Mouse (Mus musculus) embryonic facial prominence, embryonic 11.5 days (tissue): ENCODE data around the gene Gpr26. TPM values are rescaled to one million over a fixed set of nuclear protein-coding genes. Genes with fewer than 3 reads are reported as not detected.

ENCODE experiments used
- ATAC-seq: fragments of 200-750 bp; cut with Nextera tagmentation; replicated peaks from 2 replicates; pipeline ENCODE4 v1.8.0; 2017; ENCODE audit warnings: low read depth; ENCODE audit not compliant: insufficient number of reproducible peaks, low FRiP score, low TSS enrichment
- DNase-seq: peaks from one replicate; pipeline ENCODE4 v3.0.0-alpha.2; 2015; ENCODE audit warnings: low spot score
- H3K27ac ChIP-seq: fragments of 300-500 bp; sonication (generic); replicated peaks from 2 replicates; pipeline ENCODE4 v1.5.1; 2014; ENCODE audit warnings: mild to moderate bottlenecking, low read depth, low read length, control low read depth
- H3K27me3 ChIP-seq: fragments of 300-500 bp; sonication (generic); 2 replicates; pipeline ENCODE4 v1.6.1; 2014; ENCODE audit warnings: mild to moderate bottlenecking, low read length, moderate library complexity, mixed read lengths; ENCODE audit not compliant: control insufficient read depth, insufficient read depth
- H3K36me3 ChIP-seq: fragments of 300-500 bp; sonication (generic); replicated peaks from 2 replicates; pipeline ENCODE4 v1.6.1; 2014; ENCODE audit warnings: low read depth, mild to moderate bottlenecking, low read length, moderate library complexity, mixed read lengths; ENCODE audit not compliant: control insufficient read depth, insufficient read depth
- H3K4me1 ChIP-seq: fragments of 300-500 bp; sonication (generic); 2 replicates; pipeline ENCODE4 v1.6.1; 2014; ENCODE audit warnings: low read length, mixed read lengths; ENCODE audit not compliant: control insufficient read depth, insufficient read depth
- H3K4me2 ChIP-seq: fragments of 300-500 bp; sonication (generic); 2 replicates; pipeline ENCODE4 v1.6.1; 2014; ENCODE audit warnings: low read depth, mild to moderate bottlenecking, control low read depth, low read length, moderate library complexity
- H3K4me3 ChIP-seq: fragments of 300-500 bp; sonication (generic); 2 replicates; pipeline ENCODE4 v1.5.1; 2014; ENCODE audit warnings: low read depth, low read length, control low read depth
- H3K9ac ChIP-seq: fragments of 300-500 bp; sonication (generic); replicated peaks from 2 replicates; pipeline ENCODE4 v1.6.1; 2014; ENCODE audit warnings: mild to moderate bottlenecking, control low read depth, low read length
- H3K9me3 ChIP-seq: fragments of 300-500 bp; sonication (generic); replicated peaks from 2 replicates; pipeline ENCODE4 v1.6.1; 2016; ENCODE audit warnings: mild to moderate bottlenecking, low read length, inconsistent platforms, mixed read lengths; ENCODE audit not compliant: control insufficient read depth
- WGBS: fragments of 180-500 bp; shearing (Covaris S2); extraction: QIAGEN DNeasy Blood & Tissue Kit; methylation state at CpG from one replicate; pipeline ENCODE4 v1.1.7; 2014; 5-methylcytosine and 5-hydroxymethylcytosine counted together
- polyA plus RNA-seq: library from polyadenylated mRNA; unstranded; fragments of >200 nt; fragmentation: Nextera tagmentation; extraction: Ambion mirVana; gene quantifications from 2 replicates; pipeline ENCODE4 v1.2.1, GENCODE M21; 2014

Gpr26 gene
- polyA plus RNA-seq = 0.03 and 0.06 TPM in 2 replicates

DNA sequence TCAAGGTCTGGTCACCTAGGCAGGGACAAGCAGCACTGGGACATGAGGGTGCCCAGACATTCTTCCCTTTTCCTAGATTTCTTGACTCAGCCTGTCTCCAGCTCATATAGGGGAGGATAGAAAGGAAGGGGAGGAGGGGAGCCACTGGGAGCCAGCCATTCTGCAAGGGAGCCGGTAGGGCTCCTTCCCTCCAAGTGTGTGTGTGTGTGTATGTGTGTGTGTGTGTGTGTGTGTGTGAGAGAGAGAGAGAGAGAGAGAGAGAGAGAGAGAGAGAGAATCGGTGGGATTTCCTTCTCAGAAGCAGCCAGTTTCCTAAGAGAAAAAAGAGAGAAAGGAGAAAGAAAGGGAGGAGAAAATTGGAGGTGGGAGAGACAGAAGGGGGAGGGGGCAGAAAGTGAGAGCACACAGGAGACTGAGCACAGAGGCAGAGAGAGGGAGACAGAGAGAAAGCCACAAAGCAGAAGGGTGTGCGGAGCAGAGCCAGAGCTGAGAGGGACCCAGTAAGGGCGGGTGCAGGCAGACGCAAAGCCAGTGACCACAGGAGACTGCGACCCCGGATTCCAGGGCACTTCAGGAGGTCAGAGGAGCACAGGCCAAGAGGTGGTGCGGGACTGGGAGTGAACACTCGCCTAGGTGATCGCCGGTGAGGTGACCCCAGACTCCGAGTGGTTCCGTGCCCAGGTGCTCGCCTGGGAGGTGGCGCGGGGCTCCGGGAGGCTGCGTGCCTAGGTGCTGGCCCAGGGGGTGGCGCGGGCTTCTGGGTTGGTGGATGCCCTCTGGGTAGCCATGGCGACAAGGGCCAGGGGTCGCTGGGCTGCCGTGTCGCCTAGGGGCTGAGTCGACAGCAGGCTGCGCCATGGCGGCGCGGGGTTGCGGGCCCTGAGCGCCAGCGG lies at the start of gene Gpr26:
TSS of gene Gpr26 (plus strand) at position 438 of the 893 bp plus-strand sequence.
- Histone ChIP-seq H3K27ac (no peak within 1 kb of the TSS), H3K9me3 (no peaks in the 10 kb centered on the region), H3K27me3 (peaks cover 31% of the 10 kb centered on the region), H3K4me1 (no peaks in the 10 kb centered on the region), H3K4me3 (peak within 1 kb of the TSS; percentile 17), H3K4me2 (peak within 1 kb of the TSS; percentile 49), H3K36me3 (no peaks in the 10 kb centered on the region), H3K9ac (no peak within 1 kb of the TSS)
- ATAC-seq (0 out of 2 replicates have a peak, but pooled peaks have one; percentile 18), DNase-seq (no peak)
- 1% methylated on average over 32 of the region's 32 CpGs for WGBS

DNA sequence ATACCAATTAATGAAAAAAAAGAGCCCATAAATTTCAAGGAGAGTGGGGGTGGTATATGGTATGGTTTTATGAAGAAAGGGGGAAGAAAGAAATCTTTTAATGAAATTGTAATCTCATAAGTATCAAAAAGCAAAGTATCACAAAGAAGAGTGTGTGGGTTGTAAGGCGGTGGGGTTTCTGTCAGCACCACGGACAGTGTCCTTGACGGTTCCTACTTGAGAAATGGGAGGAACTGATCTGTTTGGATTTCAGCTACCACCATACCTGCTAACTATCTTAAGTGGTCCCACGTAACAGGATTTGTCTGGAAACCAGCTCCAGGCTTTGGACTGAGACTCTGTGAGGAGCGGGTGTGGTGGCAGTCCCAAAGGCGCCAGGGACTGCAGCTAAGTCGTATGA lies 48.9 kb upstream of the Gpr26 start:
- DNase-seq (peak; percentile 72), ATAC-seq (no peak)
- H3K9ac ChIP-seq = no peak overlapping the region
- H3K4me2 ChIP-seq = no peak overlapping the region
- WGBS = 52% methylated on average over 7 of the region's 7 CpGs
- H3K9me3 ChIP-seq = no peaks in the 10 kb centered on the region
- no peaks in the 10 kb centered on the region for H3K4me1 ChIP-seq
- no peaks in the 10 kb centered on the region for H3K27me3 ChIP-seq
- H3K4me3 ChIP-seq = no peak overlapping the region
- no peak overlapping the region for H3K27ac ChIP-seq
- no peaks in the 10 kb centered on the region for H3K36me3 ChIP-seq

- H3K4me2 ChIP-seq = no peak overlapping the region
- no peaks in the 10 kb centered on the region for H3K27me3 ChIP-seq
- H3K4me1 ChIP-seq = no peaks in the 10 kb centered on the region
- no peak for ATAC-seq
- no peaks in the 10 kb centered on the region for H3K36me3 ChIP-seq
- no peak overlapping the region for H3K4me3 ChIP-seq
- WGBS = 43% methylated on average over 9 of the region's 9 CpGs
- no peak for DNase-seq
- H3K9ac ChIP-seq = no peak overlapping the region
- no peaks in the 10 kb centered on the region for H3K9me3 ChIP-seq
- H3K27ac ChIP-seq = no peak overlapping the region
Observed at GRCm38 (mm10) chr7:131927288-131928050, 38.8 kb upstream of the Gpr26 start.

GRCm38 (mm10) chr7:131937611-131938010 lies 28.6 kb upstream of the Gpr26 start:
- ATAC-seq (no peak), DNase-seq (no peak)

DNA sequence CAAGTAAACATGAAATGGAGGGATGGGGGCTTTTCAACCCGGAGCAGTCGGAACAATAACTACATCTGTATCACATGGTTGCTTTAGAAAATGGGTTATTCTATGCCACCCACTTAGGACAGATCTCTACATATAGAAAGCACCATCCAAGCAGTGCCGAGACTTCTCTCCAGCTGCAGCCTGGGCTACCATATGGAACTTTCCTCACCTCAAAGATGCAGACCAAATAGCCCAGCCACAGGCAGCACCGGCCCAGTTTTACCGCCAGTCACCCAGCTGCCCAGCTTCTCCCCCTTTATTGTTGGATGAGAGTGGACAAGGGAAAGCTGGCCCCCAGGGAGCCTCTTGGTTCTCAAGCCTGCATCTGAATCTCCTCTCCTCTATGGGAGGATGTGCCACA lies 15.1 kb upstream of the Gpr26 start:
- H3K36me3 ChIP-seq = no peaks in the 10 kb centered on the region
- no peak overlapping the region for H3K4me2 ChIP-seq
- H3K4me3 ChIP-seq = no peak overlapping the region
- no peak for DNase-seq
- no peak overlapping the region for H3K27ac ChIP-seq
- ATAC-seq = no peak
- no peaks in the 10 kb centered on the region for H3K27me3 ChIP-seq
- no peak overlapping the region for H3K9ac ChIP-seq
- H3K9me3 ChIP-seq = no peaks in the 10 kb centered on the region
- H3K4me1 ChIP-seq = no peaks in the 10 kb centered on the region
- 84% methylated on average over 5 of the region's 5 CpGs for WGBS

More at GRCm38 (mm10) chr7:131937611-131938010, 28.6 kb upstream of the Gpr26 start:
- H3K27me3 ChIP-seq = no peaks in the 10 kb centered on the region
- no peaks in the 10 kb centered on the region for H3K9me3 ChIP-seq
- no peak overlapping the region for H3K4me3 ChIP-seq
- no peak overlapping the region for H3K9ac ChIP-seq
- H3K27ac ChIP-seq = no peak overlapping the region
- no peak overlapping the region for H3K4me2 ChIP-seq
- no peaks in the 10 kb centered on the region for H3K36me3 ChIP-seq
- 68% methylated on average over 3 of the region's 3 CpGs for WGBS
- H3K4me1 ChIP-seq = no peaks in the 10 kb centered on the region

GRCm38 (mm10) chr7:131953402-131953801 lies 12.9 kb upstream of the Gpr26 start:
- no peaks in the 10 kb centered on the region for H3K9me3 ChIP-seq
- no peak overlapping the region for H3K4me2 ChIP-seq
- DNase-seq (no peak), ATAC-seq (no peak)
- H3K4me3 ChIP-seq = no peak overlapping the region
- H3K36me3 ChIP-seq = no peaks in the 10 kb centered on the region
- H3K27ac ChIP-seq = no peak overlapping the region
- H3K9ac ChIP-seq = no peak overlapping the region
- 65% methylated on average over 3 of the region's 3 CpGs for WGBS
- H3K27me3 ChIP-seq = no peaks in the 10 kb centered on the region
- H3K4me1 ChIP-seq = no peaks in the 10 kb centered on the region

DNA sequence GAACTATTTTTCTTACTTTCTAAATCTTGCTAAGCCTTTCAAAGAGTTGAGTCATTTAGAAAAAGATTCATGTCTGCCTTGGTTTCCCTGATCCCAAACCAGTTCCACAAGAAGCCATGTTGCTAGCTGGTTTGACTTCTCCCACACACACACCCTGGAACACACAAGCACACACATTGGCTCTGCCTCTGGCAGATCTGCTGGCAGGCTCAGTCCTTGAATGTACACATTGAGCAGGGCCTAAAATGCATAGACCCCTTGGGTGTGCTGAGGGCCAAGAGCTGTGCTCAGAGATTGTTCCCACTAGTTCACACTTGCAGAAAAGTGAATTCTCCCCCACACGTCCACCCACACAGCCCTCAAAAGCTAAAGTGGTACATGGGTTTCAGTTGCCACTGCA lies 7.6 kb upstream of the Gpr26 start:
- Histone ChIP-seq H3K27ac (no peak overlapping the region), H3K36me3 (no peaks in the 10 kb centered on the region), H3K27me3 (no peaks in the 10 kb centered on the region), H3K4me1 (no peaks in the 10 kb centered on the region), H3K9ac (no peak overlapping the region), H3K9me3 (no peaks in the 10 kb centered on the region), H3K4me2 (no peak overlapping the region), H3K4me3 (no peak overlapping the region)
- DNase-seq = no peak
- ATAC-seq = no peak
- WGBS = 78% methylated on average over 1 of the region's 1 CpGs

GRCm38 (mm10) chr7:131960551-131960950 lies 5.7 kb upstream of the Gpr26 start:
- ATAC-seq (no peak), DNase-seq (peak; percentile 87)
- Histone ChIP-seq H3K27ac (no peak overlapping the region), H3K27me3 (peaks cover 3% of the 10 kb centered on the region), H3K9me3 (no peaks in the 10 kb centered on the region), H3K4me1 (no peaks in the 10 kb centered on the region), H3K36me3 (no peaks in the 10 kb centered on the region), H3K4me2 (no peak overlapping the region), H3K4me3 (no peak overlapping the region), H3K9ac (no peak overlapping the region)
- 27% methylated on average over 6 of the region's 6 CpGs for WGBS
